Mouse (Mus musculus): ENCODE data around the gene Pik3r5. TPM values are rescaled to one million over a fixed set of nuclear protein-coding genes. Genes with fewer than 3 reads are reported as not detected.

Pik3r5 gene
- polyA plus RNA-seq, 1 experiment from 2014 or later, result 0.65 TPM

DNA sequence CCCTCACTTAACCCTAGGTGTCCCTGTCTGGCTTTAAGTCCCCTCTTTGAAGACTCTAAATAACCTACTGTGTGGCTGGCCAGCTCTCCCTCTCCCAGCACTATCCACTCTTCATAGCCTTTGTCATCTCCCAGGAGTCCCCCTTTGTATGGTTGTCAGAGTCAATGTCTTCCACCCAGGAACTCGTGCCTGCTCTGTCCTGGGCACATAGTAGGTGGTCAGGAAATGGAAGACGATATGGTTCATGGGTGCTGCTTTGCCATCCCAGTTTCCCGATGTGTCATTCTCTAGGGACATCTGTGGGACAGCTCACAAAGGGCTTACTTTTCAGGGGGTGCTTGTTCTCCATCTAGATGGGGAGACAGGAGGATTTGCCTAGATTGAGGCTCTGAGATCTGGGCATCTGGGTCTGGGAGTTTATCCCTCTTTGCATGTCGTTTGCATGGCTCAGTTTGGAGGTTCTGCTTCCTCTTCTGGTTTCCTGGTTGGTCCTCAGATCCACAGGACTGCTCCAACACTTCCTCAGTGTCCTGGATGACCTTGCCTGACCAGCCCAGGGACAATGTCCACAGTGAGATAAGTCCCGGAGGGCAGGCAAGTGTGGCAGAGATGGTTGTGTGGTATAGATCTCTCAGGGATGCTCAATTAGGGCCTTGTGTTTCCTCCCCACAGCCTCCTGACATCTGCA is 40.4 kb downstream of the Pik3r5 start:
- H3K27me3 ChIP-seq (ENCODE audit: control insufficient read depth, insufficient read depth, low read length), result peaks cover 5% of the 10 kb centered on the region; the same call in 1 of the 2 replicates
- H3K9me3 ChIP-seq (ENCODE audit: control insufficient read depth, low read length), result no peaks in the 10 kb centered on the region
- no peak overlapping the region for H3K4me3 ChIP-seq (ENCODE audit: control insufficient read depth in 1 of 2, insufficient read depth in 1 of 2, low read depth in 1 of 2, low read length in 2 of 2)
- WGBS, result 62% methylated on average over 5 of the region's 5 CpGs
- H3K4me2 ChIP-seq (ENCODE audit: low read length), result no peak overlapping the region
- H3K27ac ChIP-seq (replicated peaks in 1 of 2; ENCODE audit: control insufficient read depth in 1 of 2, insufficient read depth in 1 of 2, low read depth in 2 of 2, low read length in 2 of 2), result no peak overlapping the region
- H3K9ac ChIP-seq (ENCODE audit: low read length), result no peak overlapping the region
- H3K4me1 ChIP-seq (ENCODE audit: control insufficient read depth in 2 of 2, insufficient read depth in 2 of 2, low read length in 2 of 2), result peaks cover under 1 to 1% of the 10 kb centered on the region in 2 experiments; a peak in 2 of 4 replicates
- ATAC-seq (ENCODE audit: insufficient number of reproducible peaks, insufficient read depth, low FRiP score, low read depth), result no peak
- H3K36me3 ChIP-seq (ENCODE audit: control insufficient read depth, insufficient read depth, low read length), result no peaks in the 10 kb centered on the region

GRCm38 (mm10) chr11:68474600-68474999 is 42.7 kb downstream of the Pik3r5 start:
- no peak overlapping the region for H3K4me2 ChIP-seq (ENCODE audit: low read length)
- ATAC-seq (ENCODE audit: insufficient number of reproducible peaks, insufficient read depth, low FRiP score, low read depth), result no peak
- H3K4me3 ChIP-seq (ENCODE audit: control insufficient read depth in 1 of 2, insufficient read depth in 1 of 2, low read depth in 1 of 2, low read length in 2 of 2), result no peak overlapping the region
- peaks cover 5% of the 10 kb centered on the region; the same call in 1 of the 2 replicates for H3K27me3 ChIP-seq (ENCODE audit: control insufficient read depth, insufficient read depth, low read length)
- H3K27ac ChIP-seq (replicated peaks in 1 of 2; ENCODE audit: control insufficient read depth in 1 of 2, insufficient read depth in 1 of 2, low read depth in 2 of 2, low read length in 2 of 2), result no peak overlapping the region
- 69% methylated on average over 6 of the region's 6 CpGs for WGBS
- no peaks in the 10 kb centered on the region for H3K9me3 ChIP-seq (ENCODE audit: control insufficient read depth, low read length)
- H3K36me3 ChIP-seq (ENCODE audit: control insufficient read depth, insufficient read depth, low read length), result no peaks in the 10 kb centered on the region
- H3K4me1 ChIP-seq (ENCODE audit: control insufficient read depth in 2 of 2, insufficient read depth in 2 of 2, low read length in 2 of 2), result peaks cover 8 to 18% of the 10 kb centered on the region in 2 experiments
- no peak overlapping the region for H3K9ac ChIP-seq (ENCODE audit: low read length)

- Histone ChIP-seq H3K4me3 (ENCODE audit: control insufficient read depth in 1 of 2, insufficient read depth in 1 of 2, low read depth in 1 of 2, low read length in 2 of 2) (no peak overlapping the region), H3K4me2 (ENCODE audit: low read length) (no peak overlapping the region), H3K27me3 (ENCODE audit: control insufficient read depth, insufficient read depth, low read length) (no peaks in the 10 kb centered on the region; the same call in 1 of the 2 replicates), H3K4me1 (ENCODE audit: control insufficient read depth in 2 of 2, insufficient read depth in 2 of 2, low read length in 2 of 2) (peaks cover 8 to 20% of the 10 kb centered on the region in 2 experiments), H3K36me3 (ENCODE audit: control insufficient read depth, insufficient read depth, low read length) (no peaks in the 10 kb centered on the region), H3K9ac (ENCODE audit: low read length) (no peak overlapping the region), H3K27ac (replicated peaks in 1 of 2; ENCODE audit: control insufficient read depth in 1 of 2, insufficient read depth in 1 of 2, low read depth in 2 of 2, low read length in 2 of 2) (no peak overlapping the region), H3K9me3 (ENCODE audit: control insufficient read depth, low read length) (0 out of 2 replicates have a peak, but pooled peaks cover 2% of the 10 kb centered on the region)
- no peak for ATAC-seq (ENCODE audit: insufficient number of reproducible peaks, insufficient read depth, low FRiP score, low read depth)
- 81% methylated on average over 7 of the region's 7 CpGs for WGBS
Observed at GRCm38 (mm10) chr11:68475676-68476075, 43.8 kb downstream of the Pik3r5 start.

DNA sequence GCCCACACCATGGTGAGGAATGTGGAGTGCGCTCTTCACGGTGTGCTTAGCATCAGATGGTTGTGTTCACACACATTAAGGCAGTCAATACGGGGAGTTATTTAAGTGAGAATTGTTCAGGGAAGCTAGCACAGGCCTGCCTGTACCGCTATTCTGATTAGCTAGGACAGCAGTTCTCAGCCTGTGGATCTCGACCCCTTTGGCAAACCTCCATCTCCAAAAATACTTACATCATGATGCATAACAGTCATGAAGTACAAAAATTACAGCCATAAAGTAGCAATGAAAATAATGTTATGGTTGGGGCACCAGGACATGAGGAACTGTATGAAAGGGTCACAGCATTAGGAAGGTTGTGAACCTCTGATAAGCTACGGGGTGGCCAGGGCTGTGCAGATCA is 45.7 kb downstream of the Pik3r5 start:
- Histone ChIP-seq H3K9ac (ENCODE audit: low read length) (no peak overlapping the region), H3K27ac (replicated peaks in 1 of 2; ENCODE audit: control insufficient read depth in 1 of 2, insufficient read depth in 1 of 2, low read depth in 2 of 2, low read length in 2 of 2) (peak overlapping the region in 1 of 2 experiments; percentile 56; a peak in 1 of 4 replicates), H3K4me3 (ENCODE audit: control insufficient read depth in 1 of 2, insufficient read depth in 1 of 2, low read depth in 1 of 2, low read length in 2 of 2) (no peak overlapping the region), H3K4me1 (ENCODE audit: control insufficient read depth in 2 of 2, insufficient read depth in 2 of 2, low read length in 2 of 2) (peaks cover 8 to 20% of the 10 kb centered on the region in 2 experiments), H3K9me3 (ENCODE audit: control insufficient read depth, low read length) (0 out of 2 replicates have a peak, but pooled peaks cover 3% of the 10 kb centered on the region), H3K4me2 (ENCODE audit: low read length) (no peak overlapping the region), H3K36me3 (ENCODE audit: control insufficient read depth, insufficient read depth, low read length) (no peaks in the 10 kb centered on the region), H3K27me3 (ENCODE audit: control insufficient read depth, insufficient read depth, low read length) (no peaks in the 10 kb centered on the region; the same call in 1 of the 2 replicates)
- WGBS, result 61% methylated on average over 6 of the region's 6 CpGs
- 0 out of 2 replicates have a peak, but pooled peaks have one; percentile 44 for ATAC-seq (ENCODE audit: insufficient number of reproducible peaks, insufficient read depth, low FRiP score, low read depth)

DNA sequence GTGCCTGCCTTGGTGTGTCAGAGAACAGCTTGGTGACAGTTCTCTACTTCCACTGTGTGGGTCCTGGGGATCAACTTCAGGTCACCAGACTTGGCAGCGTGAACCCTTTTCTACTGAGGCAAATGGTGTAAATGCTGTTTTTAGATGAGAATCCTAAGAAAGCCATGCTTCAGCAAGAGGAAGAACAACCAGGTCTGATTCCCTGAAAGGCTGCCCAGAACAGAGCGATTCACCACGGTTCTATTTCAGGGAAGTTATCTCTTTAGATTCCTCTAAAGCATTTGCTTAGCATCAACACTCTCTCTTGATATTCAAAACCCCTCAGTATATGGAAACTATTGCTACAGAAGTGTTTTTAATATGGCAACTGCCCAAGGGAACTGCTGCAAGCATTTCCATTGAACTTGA is 46.7 kb downstream of the Pik3r5 start:
- no peak for ATAC-seq (ENCODE audit: insufficient number of reproducible peaks, insufficient read depth, low FRiP score, low read depth)
- H3K36me3 ChIP-seq (ENCODE audit: control insufficient read depth, insufficient read depth, low read length), result no peaks in the 10 kb centered on the region
- no peak overlapping the region for H3K9ac ChIP-seq (ENCODE audit: low read length)
- 0 out of 2 replicates have a peak, but pooled peaks cover 3% of the 10 kb centered on the region for H3K9me3 ChIP-seq (ENCODE audit: control insufficient read depth, low read length)
- 11% methylated on average over 3 of the region's 3 CpGs for WGBS
- peak overlapping the region; percentile 56 to 79 for H3K27ac ChIP-seq (replicated peaks in 1 of 2; ENCODE audit: control insufficient read depth in 1 of 2, insufficient read depth in 1 of 2, low read depth in 2 of 2, low read length in 2 of 2)
- H3K4me1 ChIP-seq (ENCODE audit: control insufficient read depth in 2 of 2, insufficient read depth in 2 of 2, low read length in 2 of 2), result peaks cover 8 to 20% of the 10 kb centered on the region in 2 experiments
- no peak overlapping the region for H3K4me3 ChIP-seq (ENCODE audit: control insufficient read depth in 1 of 2, insufficient read depth in 1 of 2, low read depth in 1 of 2, low read length in 2 of 2)
- H3K27me3 ChIP-seq (ENCODE audit: control insufficient read depth, insufficient read depth, low read length), result no peaks in the 10 kb centered on the region; the same call in 1 of the 2 replicates
- no peak overlapping the region for H3K4me2 ChIP-seq (ENCODE audit: low read length)

GRCm38 (mm10) chr11:68480660-68481059 is 48.7 kb downstream of the Pik3r5 start:
- H3K27ac ChIP-seq (replicated peaks in 1 of 2; ENCODE audit: control insufficient read depth in 1 of 2, insufficient read depth in 1 of 2, low read depth in 2 of 2, low read length in 2 of 2), result no peak overlapping the region
- H3K4me2 ChIP-seq (ENCODE audit: low read length), result no peak overlapping the region
- 0 out of 2 replicates have a peak, but pooled peaks cover 3% of the 10 kb centered on the region for H3K9me3 ChIP-seq (ENCODE audit: control insufficient read depth, low read length)
- peaks cover 10 to 31% of the 10 kb centered on the region in 2 experiments for H3K4me1 ChIP-seq (ENCODE audit: control insufficient read depth in 2 of 2, insufficient read depth in 2 of 2, low read length in 2 of 2)
- ATAC-seq (ENCODE audit: insufficient number of reproducible peaks, insufficient read depth, low FRiP score, low read depth), result no peak
- no peak overlapping the region for H3K4me3 ChIP-seq (ENCODE audit: control insufficient read depth in 1 of 2, insufficient read depth in 1 of 2, low read depth in 1 of 2, low read length in 2 of 2)
- no peak overlapping the region for H3K9ac ChIP-seq (ENCODE audit: low read length)
- H3K27me3 ChIP-seq (ENCODE audit: control insufficient read depth, insufficient read depth, low read length), result no peaks in the 10 kb centered on the region
- 90% methylated on average over 4 of the region's 4 CpGs for WGBS
- no peaks in the 10 kb centered on the region for H3K36me3 ChIP-seq (ENCODE audit: control insufficient read depth, insufficient read depth, low read length)

GRCm38 (mm10) chr11:68482001-68482400 is 50.1 kb downstream of the Pik3r5 start:
- no peak overlapping the region for H3K4me2 ChIP-seq (ENCODE audit: low read length)
- H3K27me3 ChIP-seq (ENCODE audit: control insufficient read depth, insufficient read depth, low read length), result no peaks in the 10 kb centered on the region
- H3K4me3 ChIP-seq (ENCODE audit: control insufficient read depth in 1 of 2, insufficient read depth in 1 of 2, low read depth in 1 of 2, low read length in 2 of 2), result no peak overlapping the region
- no peak for ATAC-seq (ENCODE audit: insufficient number of reproducible peaks, insufficient read depth, low FRiP score, low read depth)
- no peaks in the 10 kb centered on the region for H3K36me3 ChIP-seq (ENCODE audit: control insufficient read depth, insufficient read depth, low read length)
- H3K9ac ChIP-seq (ENCODE audit: low read length), result no peak overlapping the region
- peaks cover 10 to 31% of the 10 kb centered on the region in 2 experiments for H3K4me1 ChIP-seq (ENCODE audit: control insufficient read depth in 2 of 2, insufficient read depth in 2 of 2, low read length in 2 of 2)
- 0 out of 2 replicates have a peak, but pooled peaks cover 3% of the 10 kb centered on the region for H3K9me3 ChIP-seq (ENCODE audit: control insufficient read depth, low read length)
- H3K27ac ChIP-seq (replicated peaks in 1 of 2; ENCODE audit: control insufficient read depth in 1 of 2, insufficient read depth in 1 of 2, low read depth in 2 of 2, low read length in 2 of 2), result no peak overlapping the region

All from heart, embryonic 14.5 days (tissue).